Mouse (Mus musculus) heart, embryonic 12.5 days (tissue): ENCODE data around the gene Fkbp10. TPM values are rescaled to one million over a fixed set of nuclear protein-coding genes. Genes with fewer than 3 reads are reported as not detected.

Experiments
- ATAC-seq: fragments of 200-750 bp; cut with Nextera tagmentation; 2 replicates; pipeline ENCODE4 v1.8.0; 2017; ENCODE audit warnings: moderate TSS enrichment, moderate library complexity; ENCODE audit not compliant: insufficient number of reproducible peaks, low FRiP score
- H3K27ac ChIP-seq: fragments of 300-500 bp; sonication (generic); 2 replicates; pipeline ENCODE4 v1.5.1; 2016; ENCODE audit warnings: mild to moderate bottlenecking, moderate library complexity; ENCODE audit not compliant: poor library complexity, severe bottlenecking
- H3K27me3 ChIP-seq: fragments of 300-500 bp; sonication (generic); replicated peaks from 2 replicates; pipeline ENCODE4 v1.6.1; 2016; ENCODE audit warnings: mild to moderate bottlenecking, moderate library complexity
- H3K36me3 ChIP-seq: fragments of 300-500 bp; sonication (generic); 2 replicates; pipeline ENCODE4 v1.6.1; 2016; ENCODE audit warnings: mild to moderate bottlenecking, moderate library complexity
- H3K4me1 ChIP-seq: fragments of 300-500 bp; sonication (generic); replicated peaks from 2 replicates; pipeline ENCODE4 v1.6.1; 2016; ENCODE audit warnings: mild to moderate bottlenecking
- H3K4me2 ChIP-seq: fragments of 300-500 bp; sonication (generic); 2 replicates; pipeline ENCODE4 v1.6.1; 2016; ENCODE audit warnings: mild to moderate bottlenecking, moderate library complexity
- H3K4me3 ChIP-seq: fragments of 300-500 bp; sonication (generic); 2 replicates; pipeline ENCODE4 v1.5.1; 2016; ENCODE audit warnings: mild to moderate bottlenecking
- H3K9ac ChIP-seq: fragments of 300-500 bp; sonication (generic); 2 replicates; pipeline ENCODE4 v1.6.1; 2016; ENCODE audit warnings: mild to moderate bottlenecking, moderate library complexity
- H3K9me3 ChIP-seq: fragments of 300-500 bp; sonication (generic); replicated peaks from 2 replicates; pipeline ENCODE4 v1.6.1; 2016; ENCODE audit warnings: mild to moderate bottlenecking, moderate library complexity
- WGBS: fragments of 180-500 bp; shearing (Covaris S2); methylation state at CpG from one replicate; pipeline ENCODE4 v1.1.7; 2016; 5-methylcytosine and 5-hydroxymethylcytosine counted together
- polyA plus RNA-seq: library from polyadenylated mRNA; unstranded; fragments of >200 nt; fragmentation: Nextera tagmentation; extraction: Ambion mirVana; gene quantifications from 2 replicates; pipeline ENCODE4 v1.2.1, GENCODE M21; 2016

Fkbp10 gene
- polyA plus RNA-seq: 114 and 124 TPM in 2 replicates

DNA sequence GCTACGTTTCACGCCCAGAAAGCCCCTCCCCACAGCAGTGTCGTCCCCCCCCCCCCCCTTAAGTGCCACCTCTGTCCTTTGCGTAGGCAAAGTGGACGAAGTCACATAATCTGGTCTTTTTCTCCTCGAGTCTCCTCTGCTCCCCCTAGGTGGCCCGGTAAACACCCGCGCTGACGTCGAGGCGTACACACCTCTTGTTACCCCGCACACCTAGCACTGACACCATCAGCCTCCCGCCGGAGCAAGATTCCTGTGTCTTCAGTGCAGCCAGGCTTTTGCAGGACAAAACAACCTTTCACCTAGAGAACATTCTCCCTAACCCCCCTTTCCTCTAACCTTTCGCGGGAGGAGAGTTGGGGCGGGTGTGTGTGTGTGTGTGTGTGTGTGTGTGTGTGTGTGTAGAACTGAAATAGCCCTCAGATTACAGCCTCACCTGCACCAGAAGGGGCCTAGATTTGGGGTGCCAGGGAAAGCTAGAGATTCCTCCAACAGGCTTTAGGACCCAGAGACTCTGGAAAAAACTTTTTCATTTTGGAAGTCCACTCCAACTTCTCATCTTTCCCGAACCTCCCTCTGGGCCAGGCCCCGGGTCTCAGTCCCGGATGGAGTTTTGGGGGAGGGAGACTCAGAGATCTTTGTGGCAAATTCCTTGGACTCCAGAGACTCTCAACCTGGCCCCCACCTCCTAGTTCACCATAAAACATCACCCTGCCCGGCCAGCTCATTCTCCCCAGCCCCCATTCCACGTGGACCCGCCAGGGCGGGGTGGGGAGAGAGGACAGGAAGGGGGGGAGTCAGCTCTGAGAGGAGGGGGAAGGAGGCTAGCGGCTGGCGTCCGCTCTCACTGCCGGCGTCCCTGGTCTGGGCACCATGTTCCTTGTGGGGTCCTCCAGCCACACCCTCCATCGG is at the start of gene Fkbp10:
Gene Fkbp10, plus strand, starts transcription at position 784 of the 909 bp plus-strand sequence.
- Histone ChIP-seq H3K9me3 (no peaks in the 10 kb centered on the region), H3K27me3 (no peaks in the 10 kb centered on the region), H3K4me2 (peak within 1 kb of the TSS; percentile 82), H3K27ac (peak within 1 kb of the TSS; percentile 94), H3K36me3 (peaks cover 20% of the 10 kb centered on the region), H3K4me3 (peak within 1 kb of the TSS; percentile 76), H3K4me1 (peaks cover 42% of the 10 kb centered on the region), H3K9ac (peak within 1 kb of the TSS; percentile 90)
- WGBS: under 1% methylated on average over 31 of the region's 31 CpGs
- peak; percentile 59 for ATAC-seq

DNA sequence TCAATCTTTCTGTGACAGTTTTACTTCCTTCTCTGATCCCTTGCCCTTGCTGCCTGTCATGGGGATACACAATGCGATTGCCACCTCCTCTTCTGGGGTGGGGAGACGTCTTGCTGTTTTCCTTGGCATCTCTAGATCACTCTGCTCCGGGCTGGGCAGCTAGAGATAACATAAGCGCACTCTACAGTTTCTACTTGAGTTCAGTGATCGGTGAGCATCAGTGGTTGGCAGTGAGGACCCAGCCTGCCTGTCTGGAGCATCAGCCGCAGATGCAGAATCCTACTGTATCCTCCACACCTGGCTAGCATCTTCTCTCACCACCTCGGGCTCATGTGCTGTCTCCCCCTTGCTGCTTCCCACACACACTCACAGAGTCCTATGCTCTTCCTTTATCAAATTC is 46.4 kb upstream of the Fkbp10 start:
- no peak overlapping the region for H3K4me3 ChIP-seq
- H3K9ac ChIP-seq: no peak overlapping the region
- H3K9me3 ChIP-seq: no peaks in the 10 kb centered on the region
- WGBS: 61% methylated on average over 7 of the region's 7 CpGs
- H3K27me3 ChIP-seq: peaks cover 2% of the 10 kb centered on the region; the same call in 1 of the 2 replicates
- H3K27ac ChIP-seq: no peak overlapping the region
- peaks cover 16% of the 10 kb centered on the region for H3K4me1 ChIP-seq
- H3K36me3 ChIP-seq: peaks cover 58% of the 10 kb centered on the region
- ATAC-seq: no peak
- H3K4me2 ChIP-seq: no peak overlapping the region

DNA sequence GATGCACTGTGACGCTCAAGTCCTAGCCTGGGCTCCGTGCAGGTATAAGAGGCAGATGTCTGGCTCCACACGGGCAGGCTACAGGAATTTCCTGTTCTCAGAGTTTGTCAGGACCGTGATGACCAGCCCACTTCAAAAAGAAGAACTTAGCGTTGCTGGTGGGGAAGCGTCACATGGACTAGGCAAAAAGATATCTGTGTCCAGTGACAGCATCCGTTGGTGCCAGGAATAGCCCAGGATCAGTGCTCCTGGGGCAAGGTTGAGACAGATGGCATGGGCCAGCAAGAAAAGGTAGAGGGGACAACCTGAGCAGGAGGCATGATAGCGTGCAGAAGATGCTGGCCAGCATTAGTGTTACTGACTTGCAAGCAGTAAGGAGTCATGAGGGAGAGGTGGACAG is 45.7 kb upstream of the Fkbp10 start:
- H3K27ac ChIP-seq: no peak overlapping the region
- WGBS: 54% methylated on average over 8 of the region's 8 CpGs
- H3K4me2 ChIP-seq: no peak overlapping the region
- H3K4me1 ChIP-seq: peaks cover 16% of the 10 kb centered on the region
- no peaks in the 10 kb centered on the region for H3K9me3 ChIP-seq
- H3K27me3 ChIP-seq: no peaks in the 10 kb centered on the region
- no peak for ATAC-seq
- H3K9ac ChIP-seq: peak overlapping the region; percentile 28; the same call in 1 of the 2 replicates
- H3K36me3 ChIP-seq: peaks cover 62% of the 10 kb centered on the region
- no peak overlapping the region for H3K4me3 ChIP-seq

DNA sequence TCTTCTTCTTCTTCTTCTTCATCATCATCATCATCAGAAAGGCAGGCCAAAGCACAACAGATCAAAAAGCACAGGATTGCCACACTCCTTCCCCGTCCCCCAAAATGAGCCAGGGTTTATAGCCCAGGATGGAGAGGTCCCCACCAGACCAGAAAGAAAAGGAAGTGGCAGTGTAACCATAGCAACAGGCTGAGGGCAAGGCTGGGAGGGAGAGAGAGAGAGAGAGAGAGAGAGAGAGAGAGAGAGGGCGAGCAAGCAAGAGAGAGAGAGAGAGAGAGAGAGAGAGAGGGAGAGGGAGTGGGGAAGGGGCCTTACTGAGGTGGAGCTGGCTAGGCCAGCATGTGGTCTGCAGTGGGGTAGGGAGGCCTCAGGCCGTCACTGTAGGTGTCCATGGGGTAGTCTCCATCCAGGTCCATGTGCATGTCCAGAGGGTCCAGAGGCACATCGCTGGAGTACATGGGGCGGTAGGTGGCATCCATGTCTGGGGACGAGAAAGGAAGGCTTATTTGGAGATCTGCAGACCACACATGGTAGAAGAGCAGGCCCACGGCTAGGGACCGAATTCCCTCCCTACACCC is 43.4 kb upstream of the Fkbp10 start:
- Histone ChIP-seq H3K9me3 (no peaks in the 10 kb centered on the region), H3K4me3 (no peak overlapping the region), H3K4me2 (no peak overlapping the region), H3K9ac (no peak overlapping the region), H3K27ac (no peak overlapping the region), H3K4me1 (peaks cover 16% of the 10 kb centered on the region), H3K27me3 (no peaks in the 10 kb centered on the region), H3K36me3 (peaks cover 84% of the 10 kb centered on the region)
- WGBS: 82% methylated on average over 8 of the region's 8 CpGs
- ATAC-seq: no peak

DNA sequence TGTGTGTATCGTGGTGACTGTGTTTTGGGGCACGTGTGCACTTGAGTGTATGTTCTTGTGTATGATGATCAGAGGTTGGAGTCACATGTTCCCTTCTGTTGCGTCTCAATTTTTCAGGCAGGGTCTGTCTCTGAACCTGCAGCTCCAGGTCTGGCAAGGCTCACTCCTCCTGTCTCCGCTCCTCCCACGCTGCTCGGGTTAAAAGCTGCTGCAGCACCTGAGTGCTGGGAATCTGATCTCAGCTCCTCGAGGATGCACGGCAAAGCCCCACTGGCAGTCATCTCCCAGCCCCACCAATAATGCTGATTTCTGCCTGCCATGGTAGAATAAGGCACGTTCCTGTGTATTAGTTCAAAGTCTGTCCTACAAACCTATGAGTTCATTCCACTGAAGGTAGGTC is 40.4 kb upstream of the Fkbp10 start:
- no peak overlapping the region for H3K4me2 ChIP-seq
- H3K4me1 ChIP-seq: peaks cover 3% of the 10 kb centered on the region
- no peak for ATAC-seq
- H3K9ac ChIP-seq: no peak overlapping the region
- no peaks in the 10 kb centered on the region for H3K9me3 ChIP-seq
- 84% methylated on average over 9 of the region's 9 CpGs for WGBS
- no peak overlapping the region for H3K27ac ChIP-seq
- peaks cover 96% of the 10 kb centered on the region for H3K36me3 ChIP-seq
- no peak overlapping the region for H3K4me3 ChIP-seq
- H3K27me3 ChIP-seq: no peaks in the 10 kb centered on the region

DNA sequence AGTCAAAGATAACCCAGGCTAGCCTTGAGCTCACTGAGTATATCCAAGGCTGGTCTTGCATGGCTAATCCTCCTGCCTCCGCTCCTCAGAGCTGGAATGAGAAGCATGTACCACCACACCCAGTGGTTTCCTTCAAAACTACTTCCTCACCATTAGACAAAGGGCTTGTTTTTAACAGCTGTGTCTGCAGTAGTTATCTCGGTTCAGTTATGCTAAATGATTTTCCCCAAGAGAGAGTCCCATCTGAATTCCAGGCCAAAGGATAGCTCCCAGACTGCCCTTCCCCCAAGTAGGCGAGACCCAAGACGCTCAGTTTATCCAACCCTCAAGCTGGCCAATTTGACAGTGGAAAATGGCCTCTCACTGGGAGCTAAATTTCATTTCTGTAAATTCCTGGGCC is 39.5 kb upstream of the Fkbp10 start:
- no peak for ATAC-seq
- Histone ChIP-seq H3K4me2 (no peak overlapping the region), H3K4me1 (no peaks in the 10 kb centered on the region), H3K9ac (no peak overlapping the region), H3K4me3 (no peak overlapping the region), H3K27me3 (no peaks in the 10 kb centered on the region), H3K36me3 (peaks cover 96% of the 10 kb centered on the region), H3K9me3 (no peaks in the 10 kb centered on the region), H3K27ac (0 out of 2 replicates have a peak overlapping the region, but pooled peaks have one; percentile 18)
- 57% methylated on average over 4 of the region's 4 CpGs for WGBS

DNA sequence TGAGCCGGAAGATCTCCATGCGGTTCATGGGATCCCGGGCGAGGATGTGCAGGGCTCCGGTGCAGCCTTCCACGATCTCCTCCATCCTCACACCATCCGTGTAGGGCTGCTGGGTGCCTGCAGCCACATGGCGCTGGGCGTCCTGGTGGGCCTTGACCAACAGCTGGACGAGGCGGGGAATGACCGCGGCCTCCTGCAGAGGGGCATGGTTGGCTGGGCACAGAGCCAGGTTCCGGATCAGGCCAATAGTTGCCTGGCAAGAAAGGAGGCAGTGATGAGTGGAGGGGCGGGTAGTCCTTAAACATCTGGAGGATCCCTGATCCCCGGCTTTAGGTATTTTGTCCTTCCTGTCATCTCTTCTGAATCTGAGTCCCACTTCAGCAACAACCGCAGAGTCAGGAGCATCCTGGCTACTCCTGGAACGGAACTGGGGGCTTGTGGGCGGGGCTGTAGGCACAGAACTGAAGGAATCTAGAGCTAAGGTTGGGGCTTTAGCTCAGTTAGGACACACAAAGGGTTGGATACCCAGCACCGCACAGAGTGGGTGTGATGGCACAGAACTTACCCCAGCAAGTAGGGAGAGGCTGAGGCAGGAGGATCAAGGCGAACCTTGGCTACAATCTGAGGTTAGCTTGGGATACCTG is 38.6 kb upstream of the Fkbp10 start:
- 94% methylated on average over 21 of the region's 21 CpGs for WGBS
- peaks cover 95% of the 10 kb centered on the region for H3K36me3 ChIP-seq
- H3K4me1 ChIP-seq: no peaks in the 10 kb centered on the region
- no peak overlapping the region for H3K27ac ChIP-seq
- no peak for ATAC-seq
- H3K27me3 ChIP-seq: no peaks in the 10 kb centered on the region
- no peak overlapping the region for H3K4me2 ChIP-seq
- no peak overlapping the region for H3K4me3 ChIP-seq
- H3K9me3 ChIP-seq: no peaks in the 10 kb centered on the region
- H3K9ac ChIP-seq: no peak overlapping the region

DNA sequence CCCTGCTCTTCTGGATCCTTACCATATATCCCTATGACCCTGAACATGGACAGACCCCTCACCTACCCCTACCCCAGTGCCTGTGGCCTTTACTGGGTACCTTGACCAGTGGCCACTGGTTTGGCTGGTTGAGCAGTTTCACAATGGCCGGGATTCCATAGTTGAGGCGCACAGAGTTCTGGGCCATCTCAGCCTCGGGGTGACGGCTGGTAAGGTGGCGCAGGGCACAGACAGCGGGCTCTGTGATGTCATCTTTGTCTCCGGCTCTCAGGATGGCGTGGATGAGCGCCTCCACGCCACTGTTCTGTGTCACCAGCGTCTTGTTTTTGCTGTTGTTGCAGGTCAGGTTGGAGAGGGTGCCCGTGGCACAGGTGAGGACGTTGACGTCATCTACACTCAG is 37.5 kb upstream of the Fkbp10 start:
- ATAC-seq: no peak
- H3K9me3 ChIP-seq: no peaks in the 10 kb centered on the region
- no peak overlapping the region for H3K27ac ChIP-seq
- no peaks in the 10 kb centered on the region for H3K4me1 ChIP-seq
- no peaks in the 10 kb centered on the region for H3K27me3 ChIP-seq
- no peak overlapping the region for H3K9ac ChIP-seq
- no peak overlapping the region for H3K4me2 ChIP-seq
- WGBS: 92% methylated on average over 14 of the region's 14 CpGs
- H3K4me3 ChIP-seq: no peak overlapping the region
- peaks cover 95% of the 10 kb centered on the region for H3K36me3 ChIP-seq

DNA sequence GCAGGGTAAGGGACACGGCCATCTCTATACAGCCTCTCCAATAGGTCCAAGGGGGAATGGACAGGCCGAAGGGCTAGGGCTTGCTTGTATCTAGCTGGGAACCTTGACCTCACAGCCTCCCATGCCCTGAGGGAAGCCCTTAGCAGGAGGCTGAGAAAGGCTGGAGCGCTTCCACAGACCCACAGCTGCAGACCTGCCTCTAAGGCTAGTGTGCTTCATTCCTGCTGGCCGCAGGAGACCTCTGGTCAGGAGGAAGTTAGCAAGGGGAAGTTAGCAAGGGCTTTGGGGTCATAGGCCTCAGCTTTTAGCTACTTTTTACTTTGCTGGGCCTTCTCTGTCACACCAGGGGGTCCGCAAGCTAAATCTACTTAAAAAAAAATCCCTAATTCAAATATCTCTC is 37.1 kb upstream of the Fkbp10 start:
- 89% methylated on average over 5 of the region's 5 CpGs for WGBS
- no peaks in the 10 kb centered on the region for H3K27me3 ChIP-seq
- no peak overlapping the region for H3K9ac ChIP-seq
- ATAC-seq: no peak
- H3K4me3 ChIP-seq: no peak overlapping the region
- no peak overlapping the region for H3K27ac ChIP-seq
- H3K9me3 ChIP-seq: no peaks in the 10 kb centered on the region
- peaks cover 95% of the 10 kb centered on the region for H3K36me3 ChIP-seq
- no peaks in the 10 kb centered on the region for H3K4me1 ChIP-seq
- no peak overlapping the region for H3K4me2 ChIP-seq

DNA sequence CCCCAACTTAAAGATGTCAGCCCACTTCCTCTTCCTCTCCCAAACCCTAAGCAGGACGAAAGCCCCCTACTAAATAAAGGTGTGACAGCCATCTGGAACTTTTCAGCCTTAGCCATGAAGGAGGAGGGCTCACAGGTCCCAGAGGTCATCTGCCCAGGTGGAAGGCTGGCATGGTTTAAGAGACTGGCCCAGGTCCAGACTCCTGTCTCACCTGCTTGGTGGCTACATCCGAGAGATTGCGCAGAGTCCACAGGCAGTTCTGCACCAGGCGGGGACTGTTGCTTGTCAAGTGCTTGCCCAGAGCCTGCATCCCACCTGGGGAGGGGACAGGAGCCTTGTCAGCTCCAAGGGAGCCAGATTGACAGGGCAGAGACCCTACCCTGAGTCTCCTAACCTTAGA is 36.2 kb upstream of the Fkbp10 start:
- 82% methylated on average over 4 of the region's 4 CpGs for WGBS
- no peak overlapping the region for H3K27ac ChIP-seq
- H3K9ac ChIP-seq: no peak overlapping the region
- H3K4me2 ChIP-seq: no peak overlapping the region
- no peaks in the 10 kb centered on the region for H3K27me3 ChIP-seq
- H3K4me3 ChIP-seq: no peak overlapping the region
- H3K9me3 ChIP-seq: no peaks in the 10 kb centered on the region
- H3K36me3 ChIP-seq: peaks cover 95% of the 10 kb centered on the region
- ATAC-seq: no peak
- no peaks in the 10 kb centered on the region for H3K4me1 ChIP-seq

DNA sequence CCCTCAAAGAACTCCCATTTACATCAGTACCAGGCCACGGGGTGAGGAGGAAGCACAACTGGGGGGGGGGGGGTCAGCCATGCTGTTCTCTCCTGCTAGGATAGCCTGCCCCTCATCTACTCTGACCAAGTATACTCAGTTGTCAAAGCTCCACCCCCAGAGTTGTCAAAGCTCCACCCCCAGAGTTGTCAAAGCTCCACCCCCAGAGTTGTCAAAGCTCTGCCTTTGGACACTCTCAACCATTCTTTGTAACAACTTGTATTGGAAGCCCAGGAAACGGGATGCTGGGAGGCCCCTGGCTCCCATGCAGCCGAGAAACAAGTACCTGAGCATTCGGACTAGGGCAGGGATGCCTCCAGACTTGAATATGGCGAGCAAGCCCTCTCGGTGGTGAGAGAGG is 32.8 kb upstream of the Fkbp10 start:
- Histone ChIP-seq H3K36me3 (peaks cover 88% of the 10 kb centered on the region), H3K4me2 (no peak overlapping the region), H3K4me3 (no peak overlapping the region), H3K4me1 (peaks cover 16% of the 10 kb centered on the region), H3K27me3 (no peaks in the 10 kb centered on the region), H3K27ac (no peak overlapping the region), H3K9ac (no peak overlapping the region), H3K9me3 (no peaks in the 10 kb centered on the region)
- no peak for ATAC-seq
- WGBS: 78% methylated on average over 6 of the region's 6 CpGs
